Mouse (Mus musculus) lung, postnatal 10 days (tissue): ENCODE results near the gene Plxdc1.
A peak's percentile ranks its signal among the peaks of the same experiment; 100 is the strongest.

Source experiments
- DNase-seq: peaks from one replicate; pipeline ENCODE4 v3.0.0; 2021

Plxdc1 gene

DNA sequence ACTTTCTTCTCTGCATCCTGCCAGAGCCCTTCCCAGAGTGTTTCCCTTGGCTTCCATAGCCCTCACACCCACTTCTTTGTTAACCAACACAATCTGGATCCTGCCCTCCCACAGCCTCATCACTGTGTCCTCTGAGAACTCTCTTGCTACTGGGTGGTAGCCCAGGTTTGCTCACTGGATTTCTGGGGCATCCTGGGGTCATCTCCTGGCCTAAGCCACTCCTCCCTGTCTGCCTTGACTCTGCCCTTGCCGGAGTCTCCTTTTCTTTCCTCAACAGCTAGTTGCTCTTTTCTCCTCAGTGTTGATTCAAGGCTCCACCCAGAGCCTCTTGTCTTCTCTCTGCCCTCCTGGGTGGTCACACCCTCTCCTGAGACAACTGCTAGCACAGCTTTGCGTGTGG, 80.3 kb downstream of the Plxdc1 start:
- DNase-seq = no peak

DNA sequence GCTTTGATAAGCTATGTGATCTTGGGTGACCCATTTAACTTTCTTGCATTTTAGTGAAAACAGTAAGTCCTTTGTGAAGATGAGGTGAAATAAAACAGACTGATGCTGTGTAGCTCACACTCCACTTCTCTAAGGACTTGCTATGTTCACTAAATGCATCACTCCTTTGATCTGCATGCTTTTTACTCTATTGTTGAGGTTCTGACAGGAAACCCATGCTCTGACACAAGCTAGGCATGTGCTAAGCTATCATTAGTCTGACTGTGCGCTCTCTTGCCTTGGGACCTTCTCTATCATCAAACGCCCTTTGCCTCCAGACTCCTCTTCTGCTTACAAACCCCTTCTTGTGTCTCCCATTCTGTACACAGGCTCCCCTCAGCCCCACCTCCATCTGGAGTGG, 80.7 kb downstream of the Plxdc1 start:
- DNase-seq = no peak

DNA sequence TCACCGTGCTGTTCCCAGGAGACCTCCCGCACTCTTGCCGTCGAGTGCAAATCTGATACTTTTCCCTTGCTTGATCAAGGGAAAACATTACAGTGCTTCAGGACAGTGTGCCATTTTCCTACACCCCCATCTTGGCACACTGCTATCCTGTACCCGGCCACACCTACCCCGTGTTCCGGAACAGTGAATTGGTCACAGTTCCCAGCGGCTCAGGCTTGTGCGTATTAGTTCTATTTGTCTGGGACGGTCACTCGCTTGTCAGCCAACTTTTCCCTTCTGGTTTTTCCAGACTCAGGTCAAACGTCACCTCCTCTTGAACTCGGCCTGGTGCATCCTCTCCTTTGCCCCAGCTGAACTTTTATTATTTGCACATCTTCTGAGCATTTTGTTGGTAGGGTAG, 81.4 kb downstream of the Plxdc1 start:
- DNase-seq = no peak

DNA sequence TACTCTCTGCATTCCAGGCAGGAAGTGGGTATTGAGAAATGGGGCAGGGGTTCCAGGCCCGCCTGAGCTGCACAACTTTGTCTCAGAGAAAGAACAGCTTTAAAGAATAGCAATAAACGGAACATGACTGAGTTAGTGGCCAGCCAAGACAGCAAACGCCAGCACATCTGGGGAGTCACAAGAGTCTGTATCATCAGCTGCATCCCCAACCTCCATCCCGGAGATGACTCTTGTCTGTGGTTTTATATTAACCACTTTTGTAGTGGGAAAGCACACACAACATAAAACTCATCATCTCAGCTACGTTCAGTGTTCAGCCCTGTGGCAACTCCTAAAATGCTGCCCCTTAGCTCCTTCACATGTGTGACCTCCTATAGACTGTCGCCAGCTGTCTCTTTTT, 84.4 kb downstream of the Plxdc1 start:
- DNase-seq = no peak

DNA sequence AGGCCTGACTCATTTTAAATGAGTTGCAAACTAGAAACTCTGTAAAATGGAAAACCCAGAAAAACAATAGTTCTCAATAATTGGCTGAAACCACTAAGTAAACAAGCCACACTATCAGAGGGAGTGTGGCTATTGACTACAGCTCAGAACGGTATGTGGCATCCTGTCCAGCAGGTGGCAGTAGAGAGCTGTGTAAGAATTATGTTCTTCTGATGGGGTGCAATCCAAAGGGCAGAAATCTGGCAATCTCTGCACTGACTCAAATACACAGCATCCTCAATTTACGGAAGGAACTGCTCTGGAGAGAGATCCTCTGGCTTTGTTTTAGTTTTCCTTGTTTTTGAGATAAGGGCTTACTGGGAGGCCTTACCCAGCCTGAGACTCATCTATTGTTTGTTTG, 86.4 kb downstream of the Plxdc1 start:
- peak; percentile 94 for DNase-seq

DNA sequence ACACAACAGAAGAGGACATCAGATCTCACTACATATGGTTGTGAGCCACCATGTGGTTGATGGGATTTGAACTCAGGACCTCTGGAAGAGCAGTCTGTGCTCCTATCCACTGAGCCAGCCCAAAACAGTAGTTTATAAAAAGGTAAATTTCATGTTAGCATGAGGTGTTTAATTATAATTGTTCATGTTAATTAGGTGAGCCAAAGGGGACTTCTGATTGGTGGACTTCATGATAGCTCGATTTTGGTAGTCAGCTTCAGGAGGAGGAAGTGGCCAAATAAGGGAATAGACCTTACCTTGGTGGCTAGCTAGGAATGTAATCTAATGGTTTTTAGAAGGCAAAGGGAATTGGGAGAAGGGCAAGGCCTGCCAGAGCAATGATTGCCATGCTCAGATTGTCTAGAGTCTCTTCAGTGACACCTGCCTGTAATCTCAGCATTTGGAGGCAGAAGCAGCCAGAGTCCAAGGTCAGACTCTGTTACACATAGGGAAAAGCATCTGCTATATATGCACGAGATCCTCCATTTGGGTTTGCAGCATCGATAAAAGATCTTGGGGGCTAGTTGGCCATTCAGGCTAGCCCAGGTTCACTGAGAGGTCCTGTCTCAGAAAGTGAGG, 88.6 kb downstream of the Plxdc1 start:
- DNase-seq = no peak

DNA sequence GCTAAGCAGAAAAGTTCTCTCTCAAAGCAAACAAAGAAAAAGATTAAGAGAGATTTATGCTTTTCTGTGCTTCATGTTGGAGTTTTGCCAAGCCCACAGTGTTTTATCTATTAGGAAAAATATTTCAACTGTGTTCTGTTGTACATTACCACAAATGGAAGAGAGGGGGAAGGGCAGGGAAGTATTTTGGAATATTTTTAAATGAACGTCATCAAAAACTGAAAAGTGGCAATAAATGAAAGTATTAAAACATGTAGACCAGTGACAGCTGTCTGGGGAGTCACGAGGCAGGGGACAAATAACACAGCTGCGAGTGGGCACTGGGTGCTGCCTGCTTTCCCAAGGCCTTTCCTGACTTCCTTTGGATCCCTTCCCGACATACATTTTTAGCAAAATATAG, 89.6 kb downstream of the Plxdc1 start:
- peak; percentile 22 for DNase-seq

DNA sequence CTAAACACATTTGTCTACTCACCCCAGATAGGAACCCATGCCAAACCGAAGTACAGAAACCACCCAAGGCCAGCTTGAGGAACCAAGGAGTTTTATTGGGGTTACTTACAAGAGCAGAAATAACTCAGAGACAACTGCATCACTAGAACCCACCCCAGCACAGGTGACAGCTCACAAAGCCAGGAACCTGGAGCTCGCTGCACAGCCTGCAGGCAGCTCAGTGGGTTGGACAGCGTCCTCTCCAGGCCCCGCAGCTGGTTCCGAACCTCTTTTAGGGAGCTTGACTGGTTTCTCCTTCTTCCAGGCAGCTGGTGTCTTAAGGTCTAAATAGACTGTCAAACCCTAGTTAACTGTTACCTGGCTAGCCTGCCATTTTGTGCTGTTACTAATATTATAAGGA, 94.4 kb downstream of the Plxdc1 start:
- no peak for DNase-seq

DNA sequence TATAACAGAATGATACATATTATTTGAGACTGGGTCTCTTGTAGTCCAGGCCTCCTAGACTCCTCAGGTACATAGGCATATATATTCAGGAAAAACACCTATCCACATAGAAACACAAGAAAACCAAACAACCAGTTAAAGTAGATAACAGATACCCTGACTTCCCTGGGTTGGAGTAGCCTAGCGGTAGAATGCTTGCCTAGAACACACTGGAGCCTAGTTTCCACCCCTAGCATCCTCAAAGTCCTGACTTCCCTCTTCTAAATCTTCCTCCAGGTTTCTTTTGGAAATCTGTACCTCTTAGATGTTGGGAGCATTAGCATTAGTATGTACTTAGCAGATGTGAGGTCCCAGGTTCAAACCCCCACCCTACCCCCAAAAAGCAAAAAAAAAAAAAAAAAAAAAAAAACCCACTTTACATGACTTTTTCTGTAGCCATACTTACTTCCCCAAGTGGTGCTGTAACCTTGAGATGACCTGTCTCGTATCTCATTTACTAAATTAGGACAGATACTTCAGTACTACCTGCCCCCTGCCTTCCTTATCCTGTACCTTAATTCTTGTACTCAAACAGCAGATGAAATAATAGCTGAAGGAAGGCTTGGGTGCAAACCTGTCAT, 100.8 kb downstream of the Plxdc1 start:
- DNase-seq = no peak

DNA sequence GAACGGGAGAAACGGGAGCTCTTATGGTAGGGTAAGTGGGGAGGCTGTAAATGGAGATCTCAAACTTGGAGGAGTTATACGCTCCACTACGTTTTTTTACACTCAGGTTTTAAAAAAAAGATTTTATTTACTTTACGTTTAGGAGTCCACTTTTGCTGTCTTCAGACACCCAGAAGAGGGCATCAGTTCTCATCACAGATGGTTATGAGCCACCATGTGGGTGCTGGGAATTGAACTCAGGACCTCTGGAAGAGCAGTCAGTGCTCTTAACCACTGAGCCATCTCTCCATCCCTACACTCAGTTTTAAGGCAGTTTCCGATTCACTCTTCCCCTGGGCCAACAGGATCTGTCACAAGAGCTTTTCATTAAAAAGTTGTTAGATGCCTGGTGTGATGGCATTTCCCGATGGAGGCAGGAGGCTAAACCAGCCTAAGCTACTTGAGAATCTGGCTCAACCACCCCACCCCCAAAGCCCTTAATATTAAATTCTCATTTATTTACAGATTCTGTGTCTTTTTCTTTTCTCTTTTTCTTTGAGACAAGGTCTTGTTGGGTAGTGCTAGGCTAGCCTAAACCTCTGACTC, 101.6 kb downstream of the Plxdc1 start:
- peak; percentile 20 for DNase-seq

DNA sequence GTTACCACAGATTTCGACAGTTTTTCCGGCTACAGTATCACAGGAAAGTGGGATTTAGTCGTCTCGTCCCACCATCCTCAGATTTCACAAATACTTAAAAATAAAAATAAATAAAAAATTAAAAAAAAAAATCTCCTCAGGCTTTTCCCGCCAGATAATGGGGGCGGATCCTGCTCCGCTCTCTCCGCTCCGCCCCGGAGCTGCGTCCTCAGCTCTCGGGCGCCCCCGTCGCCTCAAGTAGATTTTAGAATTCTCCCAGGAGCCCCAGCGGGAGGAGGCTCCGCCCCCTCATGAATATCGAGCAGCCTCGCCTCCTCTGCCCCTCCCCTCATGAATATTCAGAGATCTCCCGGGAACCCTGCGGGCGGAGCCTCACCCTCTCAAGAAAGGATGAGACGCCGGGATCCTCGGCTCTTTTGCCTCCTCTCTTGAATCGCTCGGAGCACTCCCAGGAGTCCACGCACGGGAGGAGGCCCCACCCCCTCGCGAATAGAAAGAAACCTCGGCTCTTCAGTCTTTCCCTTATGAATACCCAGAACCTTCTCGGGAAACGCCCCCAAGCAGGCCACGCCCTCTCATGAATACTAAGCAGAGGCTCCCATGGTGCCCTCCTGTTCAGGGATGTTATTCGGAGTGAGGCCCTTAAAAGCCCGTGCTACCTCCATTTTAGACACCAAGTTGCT, 102.2 kb downstream of the Plxdc1 start, which contains the start of gene Fbxo47:
Fbxo47 (minus strand) TSS at position 237 of the 683 bp plus-strand sequence.
- peak; percentile 98 for DNase-seq

DNA sequence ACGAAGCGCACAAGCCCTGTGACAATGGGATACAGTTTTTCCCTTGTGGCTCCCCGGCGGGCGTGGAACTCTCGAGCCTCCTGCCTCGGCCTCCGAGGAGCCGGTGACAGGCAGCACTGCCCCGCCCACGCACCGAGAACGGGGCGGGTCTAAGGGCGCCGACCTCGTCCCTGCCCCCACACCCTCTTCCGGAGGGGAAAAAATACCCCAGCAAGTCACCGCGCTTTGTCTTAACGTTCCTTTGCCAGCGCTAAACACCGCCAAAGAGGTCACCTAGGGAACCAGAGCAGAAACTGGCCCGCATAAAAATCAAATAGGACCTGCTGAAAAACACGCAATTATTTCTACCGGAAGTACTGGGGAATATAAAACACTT, 102.7 kb downstream of the Plxdc1 start:
- peak; percentile 72 for DNase-seq

DNA sequence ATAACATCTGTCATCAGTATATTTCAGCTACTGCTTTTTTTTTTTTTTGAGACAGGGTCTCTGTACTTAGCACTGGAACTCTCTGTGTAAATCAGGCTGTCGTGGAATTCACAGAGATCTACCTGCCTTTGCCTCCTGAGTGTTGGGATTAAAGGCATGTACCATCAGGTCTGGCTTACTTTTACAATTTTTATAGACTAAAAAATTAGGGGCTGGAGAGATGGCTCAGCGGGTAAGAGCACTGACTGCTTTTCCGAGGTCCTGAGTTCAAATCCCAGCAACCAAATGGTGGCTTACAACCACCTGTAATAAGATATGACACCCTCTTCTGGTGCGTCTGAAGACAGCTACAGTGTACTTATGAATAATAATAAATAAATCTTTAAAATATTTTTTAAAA, 105.9 kb downstream of the Plxdc1 start:
- no peak for DNase-seq

DNA sequence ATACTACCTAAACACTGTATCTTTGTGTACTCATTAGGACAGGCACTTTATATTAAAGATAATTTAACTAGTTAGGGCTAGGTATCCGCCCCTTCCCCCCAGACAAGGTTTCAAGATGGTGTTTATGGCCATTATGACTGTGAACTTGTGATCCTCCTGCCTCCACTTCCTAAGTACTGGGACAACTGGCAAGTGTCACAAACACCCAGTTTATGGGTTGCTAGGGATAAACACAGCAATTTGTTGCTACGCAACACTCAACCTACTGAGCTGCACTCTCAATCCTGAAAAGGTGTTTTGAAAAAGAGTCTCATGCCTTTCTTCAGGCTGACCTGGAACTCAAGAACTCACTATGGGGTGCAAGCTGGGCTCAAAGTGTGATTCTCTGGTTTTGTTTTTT, 108.9 kb downstream of the Plxdc1 start:
- no peak for DNase-seq

DNA sequence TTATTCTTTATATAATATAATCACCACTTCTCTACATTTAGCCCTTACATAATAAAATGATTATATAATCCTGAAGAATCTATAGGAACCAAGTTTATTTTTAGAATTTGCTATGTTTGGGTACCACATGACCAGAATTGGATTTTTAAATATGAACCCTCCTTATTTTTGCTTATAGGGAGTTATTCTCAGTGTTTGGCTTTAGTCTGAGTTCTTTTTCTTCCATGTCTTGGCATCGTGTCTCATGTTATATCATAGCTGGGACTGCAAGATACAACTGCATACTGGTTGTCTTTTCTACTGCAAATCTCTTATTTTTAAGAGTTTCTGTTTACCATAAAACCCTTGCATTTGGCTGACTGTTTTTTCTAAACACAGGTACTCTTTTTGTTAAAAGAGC, 111.8 kb downstream of the Plxdc1 start:
- no peak for DNase-seq
